Mouse (Mus musculus): ENCODE results near the gene Hs3st3a1. TPM values are rescaled to one million over a fixed set of nuclear protein-coding genes. Genes with fewer than 3 reads are reported as not detected.

Gene Hs3st3a1
- polyA plus RNA-seq (2012; rRNA removed) = 2.5 and 3.0 TPM in 2 replicates

GRCm38 (mm10) chr11:64434611-64435545 is at the start of gene Hs3st3a1:
Gene Hs3st3a1, plus strand, starts transcription at chr11:64435332.

GRCm38 (mm10) chr11:64436412-64436727 is 1.2 kb downstream of the Hs3st3a1 start, which contains the start of gene F930015N05Rik:
Gene F930015N05Rik, minus strand, starts transcription at chr11:64436653.

Other genes starting within 250 kb of the Hs3st3a1 start
- 1.1 and 1.5 TPM in 2 replicates for gene F930015N05Rik, start 1.3 kb downstream of the Hs3st3a1 start, polyA plus RNA-seq (2012; rRNA removed)